Mouse (Mus musculus): ENCODE results near the gene Prkca.

The Prkca gene

DNA sequence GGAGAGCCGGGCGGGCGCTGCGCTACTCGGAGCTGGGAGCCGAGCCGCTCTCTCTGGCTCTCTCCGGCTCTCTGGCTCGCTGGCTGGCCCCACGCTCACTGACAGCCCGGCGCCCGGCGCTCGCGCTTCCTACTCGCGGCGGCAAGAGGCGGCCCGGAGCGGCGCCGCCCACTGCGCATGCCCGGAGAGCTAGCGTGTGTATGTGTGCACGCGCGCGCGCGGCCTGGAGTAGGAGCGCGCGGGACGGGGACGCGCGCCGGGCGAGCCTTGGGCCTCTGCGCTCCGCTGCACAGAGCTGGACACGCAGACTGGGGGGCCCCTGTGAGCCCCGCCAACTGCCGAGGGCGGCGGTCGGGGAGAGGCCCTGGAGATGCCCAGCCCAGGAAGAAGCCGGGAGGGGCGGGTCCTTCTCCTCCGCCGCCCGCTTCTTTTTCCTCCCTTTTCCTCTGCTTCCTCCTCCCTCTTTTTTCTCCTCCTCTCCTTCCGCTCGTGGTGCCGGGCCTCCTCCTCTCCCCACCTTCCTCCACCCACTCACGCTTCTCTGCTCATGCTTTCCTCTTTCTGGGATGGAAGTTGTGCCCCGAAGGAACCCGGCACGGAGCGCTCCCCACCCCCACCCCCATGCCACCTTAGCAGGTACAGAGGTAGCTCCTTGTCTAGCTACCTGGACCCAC lies at the start of gene Prkca:
TSS of gene Prkca (minus strand) at position 140 of the 674 bp plus-strand sequence.
- peak; percentile 89 to 93 for DNase-seq

- DNase-seq, result no peak
These were observed 41.9 kb upstream of the Prkca start for GRCm38 (mm10) chr11:108385666-108386024.

DNA sequence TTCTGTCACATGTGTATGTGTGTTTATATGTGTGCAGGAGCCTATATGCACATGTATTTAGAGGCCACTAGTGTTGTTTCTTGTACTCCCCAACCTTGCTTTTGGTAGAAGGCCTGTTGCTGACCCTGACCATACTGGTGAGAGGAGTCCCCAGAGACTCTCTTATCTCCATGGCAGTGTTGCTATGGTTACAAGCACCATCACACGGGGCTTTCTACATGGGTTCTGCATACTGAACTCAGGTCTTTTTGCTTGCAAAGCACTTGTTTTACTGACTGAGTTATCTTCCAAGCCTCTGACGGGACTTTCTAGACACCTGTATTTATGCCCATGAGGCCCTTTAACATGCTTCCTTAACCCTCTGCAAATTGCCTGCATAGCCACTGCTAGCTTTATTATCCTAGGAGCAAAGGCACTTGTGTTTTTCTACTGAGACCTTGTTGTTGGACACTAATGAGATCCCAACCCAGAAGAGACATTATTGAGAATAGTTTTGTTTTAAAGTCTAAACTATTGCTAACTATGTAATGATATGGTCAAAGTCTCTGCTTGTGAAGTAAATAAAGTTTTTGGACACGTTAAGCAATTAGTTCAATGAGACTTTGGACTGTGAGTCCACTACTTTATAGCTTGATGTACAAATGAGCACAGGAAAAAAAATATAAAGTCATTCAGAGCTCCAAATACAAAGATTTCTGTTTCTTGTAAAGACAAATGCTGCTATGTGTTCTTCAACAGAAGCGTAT lies 41.4 kb upstream of the Prkca start:
- no peak for DNase-seq

DNA sequence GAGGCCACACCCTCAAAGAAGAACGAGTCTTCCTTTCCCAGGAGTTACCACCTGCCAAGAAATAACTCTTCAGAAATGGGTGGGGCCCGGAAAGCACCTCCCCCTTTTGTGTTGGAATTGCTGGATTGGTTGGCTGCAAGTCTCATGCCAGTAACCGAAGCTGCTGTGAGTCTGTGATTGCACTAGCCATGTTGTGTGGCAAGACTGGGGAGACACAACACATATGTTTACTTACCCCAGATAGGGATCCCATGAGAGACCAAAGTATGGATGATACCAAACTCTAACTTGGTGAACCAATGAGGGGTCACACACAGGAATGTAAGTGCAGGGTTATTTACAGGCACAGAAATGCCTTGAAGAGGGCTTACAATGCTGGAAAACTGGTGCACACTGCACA lies 38.9 kb upstream of the Prkca start:
- DNase-seq, result no peak

- no peak for DNase-seq
These were observed 34.6 kb upstream of the Prkca start for GRCm38 (mm10) chr11:108378363-108378751.

DNA sequence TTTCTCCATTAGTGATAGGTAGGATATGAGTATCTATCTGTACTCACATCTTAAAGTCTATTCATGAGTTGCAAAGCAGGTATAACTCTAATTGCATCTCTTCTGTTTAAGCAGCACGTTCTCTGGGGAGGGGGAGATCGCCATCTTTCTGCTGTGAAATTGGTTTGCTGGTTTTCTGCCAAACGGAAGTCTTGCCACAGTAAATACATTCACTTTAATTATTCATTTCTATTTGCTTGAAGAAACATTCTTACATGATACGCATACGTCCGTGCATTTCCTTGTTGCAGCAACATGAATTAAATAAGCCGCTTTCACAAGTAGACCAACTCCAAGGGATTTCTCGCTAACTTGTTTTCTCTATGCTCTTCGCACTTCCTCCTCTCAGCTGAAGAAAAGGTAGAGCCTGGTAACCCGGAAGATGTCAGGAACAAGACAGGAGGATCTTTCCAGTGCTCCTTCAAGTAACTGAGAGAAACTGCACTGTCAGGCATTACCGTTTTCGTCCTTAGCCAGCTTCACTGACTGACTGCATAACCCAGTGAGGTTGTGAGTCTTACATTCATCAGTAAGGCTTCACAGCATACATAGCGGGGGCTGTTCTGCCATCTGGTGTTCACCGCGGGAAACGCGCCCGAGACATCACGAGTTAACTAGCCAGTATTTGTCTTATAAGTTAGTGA lies 34.1 kb upstream of the Prkca start:
- DNase-seq, result peak; percentile 67 to 73

DNA sequence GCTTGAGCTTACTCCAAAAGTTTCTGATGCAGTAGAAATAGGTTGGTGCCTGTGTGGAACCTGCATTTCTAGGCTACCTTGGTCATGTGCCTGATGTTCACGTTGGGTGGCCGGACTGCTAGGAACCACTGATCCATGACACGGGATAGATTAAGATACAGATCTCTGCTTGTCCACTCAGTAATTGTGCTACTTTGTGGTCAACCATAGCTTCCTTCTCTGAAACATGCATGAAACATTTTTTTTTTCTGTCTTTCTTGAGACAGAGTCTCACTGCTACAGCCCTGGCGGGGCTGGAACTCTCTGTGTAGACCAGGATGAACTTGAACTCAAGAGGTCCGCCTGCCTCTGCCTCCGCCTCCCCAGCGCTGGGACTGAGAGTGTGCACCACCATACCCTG lies 33.1 kb upstream of the Prkca start:
- no peak for DNase-seq

- no peak for DNase-seq
These were observed 23.3 kb upstream of the Prkca start for GRCm38 (mm10) chr11:108367046-108367445.

GRCm38 (mm10) chr11:108365600-108365999 lies 21.9 kb upstream of the Prkca start:
- DNase-seq, result no peak

- peak; percentile 19 to 43 for DNase-seq
These were observed 21.3 kb upstream of the Prkca start for GRCm38 (mm10) chr11:108364945-108365589.

- DNase-seq, result peak; percentile 39 to 47
These were observed 20.3 kb upstream of the Prkca start for GRCm38 (mm10) chr11:108363991-108364390.

DNA sequence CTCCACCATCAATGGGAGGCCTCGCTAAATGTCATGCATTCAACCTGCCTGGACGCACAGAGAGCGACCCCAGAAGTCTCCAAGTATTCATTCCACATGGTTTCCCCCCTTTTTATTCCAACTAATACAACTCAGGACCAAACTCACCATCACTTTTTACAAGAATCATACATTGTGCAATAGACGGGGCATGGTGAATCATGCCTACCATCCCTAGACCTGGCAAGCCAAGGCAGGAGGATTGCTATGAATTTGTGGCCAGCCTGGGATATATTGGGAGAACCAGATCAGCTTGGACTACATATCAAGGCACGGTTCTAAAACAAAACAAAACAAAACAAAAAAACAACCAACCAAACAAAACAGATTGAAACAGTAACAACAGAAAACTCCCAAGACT lies 19.2 kb upstream of the Prkca start:
- DNase-seq, result no peak

GRCm38 (mm10) chr11:108360983-108361382 lies 17.3 kb upstream of the Prkca start:
- no peak for DNase-seq

DNA sequence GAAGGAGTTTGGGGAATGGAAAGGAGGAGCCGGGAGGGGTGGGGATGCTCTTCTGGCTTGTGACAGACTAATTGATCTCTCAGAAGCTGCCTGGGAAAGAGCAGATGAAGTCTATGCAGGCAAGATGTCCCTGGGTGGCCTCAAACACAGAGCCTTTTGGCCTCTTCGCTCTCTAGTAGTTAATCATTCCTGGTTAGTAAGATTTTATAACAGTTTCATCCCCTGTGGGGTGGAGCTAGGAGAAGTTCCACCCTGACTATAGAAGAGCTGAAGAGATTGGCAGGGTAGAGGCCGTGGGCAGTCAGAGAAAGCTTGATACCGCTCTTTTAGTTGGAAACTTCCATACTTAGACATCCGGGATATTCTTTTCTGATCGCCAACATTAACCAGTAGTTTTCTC lies 15.2 kb upstream of the Prkca start:
- no peak for DNase-seq

GRCm38 (mm10) chr11:108356020-108356419 lies 12.3 kb upstream of the Prkca start:
- DNase-seq, result no peak

DNA sequence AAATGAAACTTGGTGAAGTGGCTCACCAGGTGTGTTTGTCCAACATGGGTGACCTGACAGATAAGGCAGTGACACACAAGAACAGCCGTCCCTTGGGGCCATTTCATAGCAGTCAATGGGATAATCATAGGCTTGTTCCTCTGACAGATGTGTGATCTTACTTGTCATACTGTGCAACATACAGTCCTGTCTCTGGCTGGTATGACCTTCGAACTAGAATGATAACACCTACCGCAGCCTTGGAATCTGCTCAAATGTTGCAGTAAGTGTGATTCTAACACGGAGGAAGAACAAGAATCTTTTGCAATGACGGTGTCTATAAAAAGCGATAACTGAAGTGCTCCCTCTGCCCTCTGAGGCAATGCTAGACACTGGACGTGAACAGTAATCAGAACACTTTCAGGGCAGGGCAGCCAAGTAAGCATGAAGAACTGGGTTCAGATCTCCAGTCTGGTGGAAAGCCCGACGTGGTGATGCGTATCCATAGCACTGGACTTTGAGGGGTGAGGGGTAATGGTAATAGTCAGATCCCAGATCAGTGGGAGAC lies 9.2 kb upstream of the Prkca start:
- no peak for DNase-seq

- no peak for DNase-seq
These were observed 7.1 kb upstream of the Prkca start for GRCm38 (mm10) chr11:108350799-108351198.

DNA sequence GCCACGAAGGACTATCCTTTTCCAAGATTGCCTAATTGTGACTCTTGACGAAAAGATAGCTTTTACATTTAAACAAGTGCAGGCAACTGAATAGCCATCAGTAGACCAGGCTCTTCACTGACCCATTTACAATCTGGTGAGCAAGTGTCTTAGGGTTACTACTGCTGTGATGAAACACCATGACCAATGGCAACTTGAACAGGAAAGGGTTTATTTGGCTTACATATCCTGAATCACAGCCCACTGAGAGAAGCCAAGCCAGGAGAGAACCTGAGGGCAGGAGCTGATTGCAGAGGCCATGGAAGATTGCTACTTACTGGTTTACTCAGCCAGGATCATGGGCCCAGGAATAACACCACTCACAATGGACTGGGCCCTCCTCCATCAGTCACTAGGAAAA lies 1.6 kb upstream of the Prkca start:
- DNase-seq, result no peak

GRCm38 (mm10) chr11:108344759-108345158 lies 1.0 kb upstream of the Prkca start:
- DNase-seq, result no peak

DNA sequence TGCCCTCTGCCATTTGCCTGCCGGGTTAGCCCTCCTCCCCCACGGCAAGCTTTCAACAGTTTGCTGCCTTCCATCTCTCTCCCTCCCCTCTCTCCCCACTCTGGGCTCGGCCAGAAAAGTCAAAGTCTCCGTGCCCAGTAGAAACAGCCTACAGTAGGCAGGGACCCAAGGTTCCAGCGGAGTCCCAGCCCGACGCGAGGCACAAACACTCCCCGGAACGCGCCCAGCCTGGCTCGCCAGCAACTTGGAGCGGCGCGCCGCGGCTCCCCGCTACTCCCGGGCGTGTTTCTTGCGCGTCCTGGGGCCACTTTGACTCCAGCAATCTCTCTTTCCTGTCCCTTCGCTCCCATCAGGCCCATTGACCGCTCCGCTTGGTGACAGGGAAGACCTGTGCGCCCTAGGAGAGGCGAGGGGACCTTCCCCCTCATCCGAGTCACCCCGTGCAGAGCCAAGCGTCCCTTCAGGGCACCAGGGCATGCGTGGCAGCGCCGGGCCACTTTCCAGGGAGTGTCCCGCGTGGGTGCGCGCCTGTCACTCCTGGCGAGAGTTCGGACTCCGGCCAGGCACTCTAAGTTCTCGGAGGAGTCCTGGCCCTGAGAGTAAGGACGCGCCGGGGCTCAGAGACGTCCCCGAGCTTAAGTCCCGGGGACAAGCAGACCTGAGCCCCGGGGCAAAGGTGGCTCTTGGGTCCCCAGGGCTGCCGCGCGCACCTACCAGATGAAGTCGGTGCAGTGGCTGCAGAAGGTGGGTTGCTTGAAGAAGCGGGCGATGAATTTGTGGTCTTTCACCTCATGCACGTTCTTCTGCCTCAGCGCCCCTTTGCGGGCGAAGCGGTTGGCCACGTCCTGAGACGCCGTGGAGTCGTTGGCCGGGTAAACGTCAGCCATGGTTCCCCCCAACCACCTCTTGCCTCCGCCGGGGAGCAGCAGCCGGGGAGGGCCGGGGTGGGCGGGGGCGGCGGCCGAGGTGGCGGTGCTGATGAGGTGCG lies 653 bp downstream of the Prkca start, which contains the start of gene Apoh:
TSS of gene Apoh (plus strand) at position 574 of the 988 bp plus-strand sequence.
- DNase-seq, result peak; percentile 41 to 46

- no peak for DNase-seq
These were observed 1.9 kb downstream of the Prkca start for GRCm38 (mm10) chr11:108341783-108342182.

DNA sequence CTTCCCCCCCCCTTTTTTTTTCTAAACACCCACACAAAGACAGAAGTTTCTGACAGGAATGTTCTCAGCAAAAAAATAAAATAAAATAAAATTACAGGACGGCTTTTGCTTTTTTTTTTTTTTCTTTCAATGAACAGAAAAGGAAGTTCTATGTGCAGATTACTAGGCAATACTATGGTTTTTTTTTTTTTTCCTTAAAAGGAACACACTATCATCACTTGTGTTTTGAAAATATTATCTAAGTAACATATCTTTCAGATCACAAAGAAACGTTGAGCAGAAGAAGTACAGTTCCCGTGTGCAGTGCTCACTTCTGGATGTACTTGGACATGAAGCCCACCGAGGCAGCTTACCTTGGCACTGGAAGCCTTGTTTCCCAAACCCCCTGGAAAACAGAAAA lies 3.4 kb downstream of the Prkca start:
- DNase-seq, result no peak
